Mouse (Mus musculus) macrophage (primary cell): ENCODE measurements around the gene Ccdc24. TPM values are rescaled to one million over a fixed set of nuclear protein-coding genes. Genes with fewer than 3 reads are reported as not detected.

ENCODE experiments used
- H3K27ac ChIP-seq: fragments of 350-480 bp; formaldehyde crosslinking; 2 replicates; pipeline ENCODE4 v1.9.0; 2021
- H3K36me3 ChIP-seq: fragments of 350-480 bp; formaldehyde crosslinking; 2 replicates; pipeline ENCODE4 v1.9.0; 2021; ENCODE audit errors: inconsistent target
- H3K4me3 ChIP-seq: fragments of 350-480 bp; formaldehyde crosslinking; 2 replicates; pipeline ENCODE4 v1.9.0; 2021; ENCODE audit errors: inconsistent target
- H3K79me2 ChIP-seq: fragments of 350-480 bp; formaldehyde crosslinking; 2 replicates; pipeline ENCODE4 v1.9.0; 2021; ENCODE audit errors: inconsistent target
- WGBS: methylation state at CpG from one replicate; pipeline ENCODE4 v1.1.7; 2026; ENCODE audit warnings: inconsistent platforms; ENCODE audit not compliant: missing documents; 5-methylcytosine and 5-hydroxymethylcytosine counted together
- polyA plus RNA-seq: library from polyadenylated mRNA; stranded (reverse); fragments of 250-400 nt; gene quantifications from 3 replicates; pipeline ENCODE4 v1.2.4, GENCODE M21; 2018; ENCODE audit warnings: inconsistent platforms

Ccdc24 gene
- polyA plus RNA-seq, 1 experiment from 2014 or later, result not detected

DNA sequence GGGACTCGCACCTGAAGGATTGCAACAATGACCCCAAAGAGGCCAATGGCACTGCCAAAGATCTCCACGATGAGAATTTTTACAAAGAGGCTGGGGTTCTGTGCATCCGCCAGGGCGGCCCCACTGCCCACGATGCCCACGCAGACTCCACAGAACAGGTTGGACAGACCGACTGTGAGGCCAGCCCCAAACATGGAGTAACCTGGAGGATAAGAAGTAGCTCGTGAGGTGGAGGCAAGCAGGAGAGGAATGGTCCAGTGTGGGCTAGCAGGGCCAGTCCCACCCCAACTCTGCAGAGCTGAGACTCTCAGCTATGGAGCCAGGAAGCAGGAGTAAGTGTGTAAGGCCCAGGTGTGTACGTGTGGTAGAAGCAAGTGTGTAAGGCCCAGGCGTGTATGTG is 12.7 kb upstream of the Ccdc24 start:
- Histone ChIP-seq H3K36me3 (peaks cover 21% of the 10 kb centered on the region), H3K4me3 (no peak overlapping the region), H3K79me2 (peaks cover 14% of the 10 kb centered on the region), H3K27ac (no peak overlapping the region)
- WGBS, result 94% methylated on average over 10 of the region's 10 CpGs

GRCm38 (mm10) chr4:117884146-117884545 is 11.8 kb upstream of the Ccdc24 start:
- H3K36me3 ChIP-seq, result peaks cover 21% of the 10 kb centered on the region
- 91% methylated on average over 1 of the region's 1 CpGs for WGBS
- H3K79me2 ChIP-seq, result peaks cover 14% of the 10 kb centered on the region
- no peak overlapping the region for H3K4me3 ChIP-seq
- H3K27ac ChIP-seq, result no peak overlapping the region

- Histone ChIP-seq H3K36me3 (peaks cover 21% of the 10 kb centered on the region), H3K27ac (no peak within 1 kb of the TSS), H3K4me3 (no peak within 1 kb of the TSS), H3K79me2 (peaks cover 14% of the 10 kb centered on the region)
- WGBS, result 15% methylated on average over 91 of the region's 103 CpGs
These were observed 10.6 kb upstream of the Ccdc24 start, which contains the start of gene B4galt2 for GRCm38 (mm10) chr4:117882701-117883691. B4galt2 (minus strand) TSS chr4:117883487.

- no peak overlapping the region for H3K4me3 ChIP-seq
- H3K36me3 ChIP-seq, result no peaks in the 10 kb centered on the region
- H3K27ac ChIP-seq, result no peak overlapping the region
- 54% methylated on average over 5 of the region's 5 CpGs for WGBS
- no peaks in the 10 kb centered on the region for H3K79me2 ChIP-seq
These were observed 6.3 kb upstream of the Ccdc24 start for GRCm38 (mm10) chr4:117878703-117879102.

DNA sequence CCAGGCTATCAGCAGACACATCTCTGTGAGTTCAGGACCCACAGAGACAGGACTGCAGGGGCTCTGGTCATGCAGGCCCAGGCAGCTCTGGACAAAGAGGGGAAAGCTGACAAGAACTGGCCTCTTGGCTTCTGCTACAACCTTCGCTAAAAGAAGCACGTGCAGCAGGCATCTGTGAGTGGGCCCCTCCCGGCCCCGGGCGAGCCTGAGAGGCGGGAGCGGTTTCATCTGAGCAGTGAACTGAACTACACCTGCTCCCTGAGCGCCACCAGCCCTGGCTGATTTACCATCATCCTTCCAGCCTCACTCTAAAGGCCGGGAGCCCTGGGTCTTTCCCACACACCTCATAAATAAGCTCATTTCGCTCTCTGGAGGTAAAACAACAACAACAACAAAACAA is 5.9 kb upstream of the Ccdc24 start:
- Histone ChIP-seq H3K4me3 (no peak overlapping the region), H3K79me2 (no peaks in the 10 kb centered on the region), H3K27ac (no peak overlapping the region), H3K36me3 (no peaks in the 10 kb centered on the region)
- 92% methylated on average over 10 of the region's 10 CpGs for WGBS

GRCm38 (mm10) chr4:117873615-117874014 is 1.3 kb upstream of the Ccdc24 start:
- H3K36me3 ChIP-seq, result no peaks in the 10 kb centered on the region
- H3K4me3 ChIP-seq, result no peak overlapping the region
- WGBS, result 88% methylated on average over 9 of the region's 9 CpGs

DNA sequence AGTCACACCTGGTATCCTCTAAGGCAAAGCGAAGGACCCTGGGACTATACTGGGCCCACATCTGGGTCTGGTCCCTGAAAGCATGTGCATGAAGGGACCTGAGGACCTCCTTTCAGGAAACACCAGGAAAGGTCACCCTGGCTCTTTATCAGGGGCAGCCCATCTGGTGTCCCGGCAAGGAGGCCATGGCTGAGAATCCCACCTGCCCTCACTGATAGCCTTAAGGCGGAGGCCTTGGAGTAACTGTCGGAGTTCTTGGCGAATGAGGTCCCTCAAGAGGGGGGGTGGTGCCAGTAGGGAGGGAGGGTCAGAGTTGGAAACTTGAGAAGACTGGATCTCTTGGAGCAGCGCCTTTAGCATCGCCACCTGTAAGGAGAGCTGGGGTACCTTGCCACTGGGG is 570 bp downstream of the Ccdc24 start:
- Histone ChIP-seq H3K27ac (no peak overlapping the region), H3K79me2 (no peaks in the 10 kb centered on the region), H3K4me3 (no peak overlapping the region), H3K36me3 (no peaks in the 10 kb centered on the region)
- WGBS, result 91% methylated on average over 7 of the region's 7 CpGs

More at GRCm38 (mm10) chr4:117873615-117874014, 1.3 kb upstream of the Ccdc24 start:
- H3K27ac ChIP-seq, result no peak overlapping the region
- H3K79me2 ChIP-seq, result no peaks in the 10 kb centered on the region

DNA sequence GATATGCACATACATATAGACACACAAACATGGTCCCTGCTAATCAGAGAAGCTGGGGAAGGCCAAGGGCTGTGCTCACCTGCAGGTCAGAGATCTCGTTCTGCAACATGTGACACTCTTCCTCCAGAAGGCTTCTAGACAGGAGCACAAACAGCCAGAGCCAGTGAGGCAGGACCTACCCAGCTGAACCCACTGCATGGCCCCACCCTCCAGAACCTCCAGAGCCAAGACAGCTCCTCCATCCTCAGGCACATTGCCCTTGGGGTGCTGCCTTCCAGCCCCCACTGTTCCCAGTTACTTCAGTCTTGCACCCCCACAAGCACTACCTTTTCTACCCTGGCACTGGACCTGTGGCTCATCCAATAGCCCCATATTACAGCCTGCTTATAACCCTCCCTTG is 1.9 kb downstream of the Ccdc24 start:
- no peak overlapping the region for H3K4me3 ChIP-seq
- no peaks in the 10 kb centered on the region for H3K79me2 ChIP-seq
- H3K36me3 ChIP-seq, result no peaks in the 10 kb centered on the region
- no peak overlapping the region for H3K27ac ChIP-seq
- 75% methylated on average over 1 of the region's 1 CpGs for WGBS

GRCm38 (mm10) chr4:117869317-117869716 is 3.0 kb downstream of the Ccdc24 start:
- no peaks in the 10 kb centered on the region for H3K79me2 ChIP-seq
- no peak overlapping the region for H3K27ac ChIP-seq
- no peak overlapping the region for H3K4me3 ChIP-seq
- no peaks in the 10 kb centered on the region for H3K36me3 ChIP-seq
- WGBS, result 84% methylated on average over 9 of the region's 9 CpGs

DNA sequence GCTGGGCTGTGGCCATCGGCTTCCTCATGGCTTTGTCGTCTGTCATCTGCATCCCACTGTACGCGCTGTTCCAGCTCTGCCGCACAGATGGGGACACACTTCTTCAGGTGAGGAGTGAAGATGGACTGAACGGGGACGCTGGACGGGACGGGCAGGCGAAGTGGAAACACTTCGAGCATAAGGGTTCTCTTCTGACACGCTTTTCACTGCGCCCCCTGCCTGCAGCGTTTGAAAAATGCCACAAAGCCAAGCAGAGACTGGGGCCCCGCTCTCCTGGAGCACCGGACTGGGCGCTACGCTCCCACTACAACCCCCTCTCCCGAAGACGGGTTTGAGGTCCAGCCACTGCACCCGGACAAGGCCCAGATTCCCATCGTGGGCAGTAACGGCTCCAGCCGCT is 4.5 kb downstream of the Ccdc24 start:
- no peak overlapping the region for H3K27ac ChIP-seq
- no peaks in the 10 kb centered on the region for H3K36me3 ChIP-seq
- H3K79me2 ChIP-seq, result no peaks in the 10 kb centered on the region
- H3K4me3 ChIP-seq, result no peak overlapping the region
- WGBS, result 22% methylated on average over 24 of the region's 24 CpGs

DNA sequence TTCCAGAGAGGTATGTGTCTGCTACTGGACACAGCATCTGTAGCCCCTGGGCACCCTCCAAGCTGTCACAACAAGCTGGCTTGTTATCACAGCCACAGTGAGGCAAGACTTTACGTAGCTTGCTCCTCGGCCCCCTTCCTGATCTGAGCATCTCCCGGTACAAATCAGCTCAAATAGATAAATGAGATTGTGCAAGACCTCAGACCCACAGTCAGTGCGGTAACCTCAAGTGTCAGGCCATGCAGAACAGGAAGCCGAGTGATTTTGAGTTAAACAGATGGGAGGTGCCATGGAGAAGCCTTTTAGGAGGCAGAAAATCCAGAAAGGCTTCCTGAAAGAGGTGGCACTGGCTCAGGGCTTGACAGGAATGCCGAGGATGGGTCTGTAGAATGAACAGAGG is 5.4 kb downstream of the Ccdc24 start:
- Histone ChIP-seq H3K27ac (no peak overlapping the region), H3K36me3 (no peaks in the 10 kb centered on the region), H3K79me2 (no peaks in the 10 kb centered on the region), H3K4me3 (no peak overlapping the region)
- WGBS, result 46% methylated on average over 6 of the region's 6 CpGs

- Histone ChIP-seq H3K36me3 (no peaks in the 10 kb centered on the region), H3K4me3 (no peak overlapping the region), H3K27ac (no peak overlapping the region), H3K79me2 (no peaks in the 10 kb centered on the region)
- WGBS, result 36% methylated on average over 9 of the region's 9 CpGs
These were observed 6.3 kb downstream of the Ccdc24 start for GRCm38 (mm10) chr4:117866083-117866482.

GRCm38 (mm10) chr4:117862823-117863222 is 9.5 kb downstream of the Ccdc24 start:
- Histone ChIP-seq H3K27ac (no peak overlapping the region), H3K36me3 (no peaks in the 10 kb centered on the region), H3K4me3 (no peak overlapping the region), H3K79me2 (no peaks in the 10 kb centered on the region)
- WGBS, result 78% methylated on average over 4 of the region's 4 CpGs

GRCm38 (mm10) chr4:117860570-117860969 is 11.8 kb downstream of the Ccdc24 start:
- Histone ChIP-seq H3K27ac (no peak overlapping the region), H3K79me2 (no peaks in the 10 kb centered on the region), H3K36me3 (no peaks in the 10 kb centered on the region), H3K4me3 (no peak overlapping the region)
- WGBS, result 84% methylated on average over 9 of the region's 9 CpGs

DNA sequence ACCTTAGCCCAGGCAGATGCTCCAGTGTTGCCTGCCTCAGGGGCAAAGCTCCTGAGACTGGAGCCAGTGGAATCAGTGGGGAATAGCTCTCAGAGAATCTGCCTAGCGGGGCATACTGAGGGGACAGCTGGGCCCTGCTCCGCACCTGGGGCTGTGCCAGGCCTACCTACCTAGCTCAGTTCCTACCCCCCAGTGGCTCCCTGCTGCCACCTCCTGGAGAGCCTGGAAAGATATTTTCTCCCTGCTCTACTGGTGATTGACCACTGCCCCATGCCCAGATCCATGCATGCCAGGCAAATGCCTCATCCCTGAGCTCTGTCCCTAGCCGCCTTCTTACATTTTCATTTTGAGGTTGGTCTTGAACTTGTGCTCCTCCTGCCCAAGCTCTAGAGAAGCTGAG is 13.6 kb downstream of the Ccdc24 start:
- WGBS, result 75% methylated on average over 3 of the region's 3 CpGs
- H3K4me3 ChIP-seq, result no peak overlapping the region
- H3K79me2 ChIP-seq, result no peaks in the 10 kb centered on the region
- no peak overlapping the region for H3K27ac ChIP-seq
- H3K36me3 ChIP-seq, result no peaks in the 10 kb centered on the region
